Mouse (Mus musculus): ENCODE measurements around the gene Trim12c. TPM values are rescaled to one million over a fixed set of nuclear protein-coding genes. Genes with fewer than 3 reads are reported as not detected.

The Trim12c gene
- total RNA-seq, 2 experiments from 2014 or later = 1.0 to 1.5 TPM

DNA sequence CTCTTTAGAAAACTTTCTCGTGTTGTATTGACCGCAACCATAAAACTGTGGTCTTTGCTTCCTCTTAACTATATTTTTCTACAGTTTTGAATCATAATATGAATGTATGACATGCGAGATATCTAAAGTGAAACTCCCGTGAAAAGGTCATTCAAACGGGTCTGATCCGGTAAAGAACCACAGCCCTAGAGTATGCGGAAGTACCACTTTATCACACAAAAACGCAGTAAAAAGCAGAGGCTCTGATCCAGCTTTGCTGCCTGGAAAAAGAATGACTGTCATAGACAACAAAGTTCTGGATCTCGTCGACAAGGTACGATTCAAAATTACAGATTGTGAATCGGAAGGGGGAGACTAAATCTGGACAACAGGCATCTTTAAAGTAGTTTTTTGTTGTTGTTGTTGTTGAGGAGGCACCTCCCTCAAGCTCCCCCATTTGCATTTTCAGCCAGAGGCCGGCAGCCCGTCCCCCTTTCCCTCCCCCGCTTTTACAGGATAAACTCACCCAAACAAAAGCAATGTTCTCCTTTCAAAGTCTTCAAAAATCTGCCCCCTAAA lies 38.3 kb downstream of the Trim12c start:
- DNase-seq (ENCODE audit: extremely low spot score in 1 of 2, low spot score in 2 of 2) = no peak
- Histone ChIP-seq H3K4me3 (peak overlapping the region; percentile 37), H3K27ac (no peak overlapping the region)
- intact Hi-C loops (cut with DNase I) = no loop called here
- TF ChIP-seq CTCF (IDR thresholded peaks at IDR 0.05) = no peak

DNA sequence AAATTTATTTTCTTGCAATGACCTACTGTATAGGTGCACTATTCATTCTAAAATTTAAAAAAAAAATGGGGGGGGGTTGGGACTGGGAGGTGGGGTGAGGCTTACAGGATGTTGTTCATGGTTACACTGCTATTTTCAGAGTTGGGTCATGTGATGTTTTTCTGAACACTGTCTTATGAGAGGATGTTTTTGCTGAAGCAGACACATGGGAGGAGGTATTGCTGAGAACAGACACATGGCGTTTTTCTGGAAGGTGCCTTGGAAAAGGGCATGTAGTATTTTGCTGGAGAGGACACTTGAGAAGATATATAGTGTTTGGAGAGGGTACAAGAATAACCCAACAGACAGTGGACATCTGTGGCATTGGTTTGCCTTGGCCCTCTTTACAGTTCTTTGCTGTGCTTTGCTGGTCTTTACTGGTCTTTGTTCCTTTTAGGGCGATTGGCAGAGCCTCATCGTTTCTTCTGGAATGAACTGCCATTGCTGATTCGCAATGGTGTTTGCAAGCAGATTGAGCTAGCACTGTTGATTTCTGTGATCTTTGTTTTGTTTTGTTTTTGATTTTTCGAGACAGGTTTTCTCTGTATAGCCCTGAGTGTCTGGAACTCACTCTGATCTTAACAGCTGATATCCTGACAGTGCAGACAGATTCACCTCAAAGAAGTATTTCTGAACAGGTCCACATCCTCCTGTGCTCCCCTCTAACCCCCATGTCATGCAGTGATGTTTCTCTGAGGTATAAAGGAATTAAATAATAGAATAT lies 61.3 kb downstream of the Trim12c start:
- H3K27ac ChIP-seq = no peak overlapping the region
- intact Hi-C loops (cut with DNase I) = no loop called here
- TF ChIP-seq CTCF (IDR thresholded peaks at IDR 0.05) = no peak
- H3K4me3 ChIP-seq = no peak overlapping the region
- no peak for DNase-seq (ENCODE audit: extremely low spot score in 1 of 2, low spot score in 2 of 2)

DNA sequence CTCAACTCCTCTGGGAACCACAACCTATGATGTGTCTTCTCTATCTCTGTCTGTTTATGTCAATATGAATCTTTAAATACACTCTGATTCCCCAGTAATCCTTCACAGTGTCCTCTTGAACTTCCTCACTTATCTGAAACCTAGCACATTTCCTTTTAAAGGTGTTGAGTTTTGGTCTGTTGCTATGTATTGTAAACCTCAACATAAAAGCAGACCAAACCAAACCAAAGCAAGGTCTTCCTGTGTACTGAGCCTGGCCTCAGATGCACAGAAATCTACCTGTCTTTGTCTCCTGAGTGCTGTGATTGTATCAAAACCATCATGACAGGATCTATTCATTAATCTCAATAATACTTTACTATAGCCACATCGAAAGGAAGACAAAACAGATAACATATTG lies 62.5 kb downstream of the Trim12c start:
- DNase-seq (ENCODE audit: extremely low spot score in 1 of 2, low spot score in 2 of 2) = no peak
- intact Hi-C loops (cut with DNase I) = no loop called here
- H3K27ac ChIP-seq = no peak overlapping the region
- TF ChIP-seq CTCF (IDR thresholded peaks at IDR 0.05) = no peak
- H3K4me3 ChIP-seq = no peak overlapping the region

Other genes with a start within 250 kb of the Trim12c start
- not detected for gene Olfr646, start 248.5 kb downstream of the Trim12c start, total RNA-seq (2021)
- not detected for gene Ubqln5, start 223.5 kb downstream of the Trim12c start, total RNA-seq (2021)
- gene Olfr643, start 216.0 kb downstream of the Trim12c start, total RNA-seq (2021) = not detected
- not detected for gene Ubqln3, start 210.1 kb downstream of the Trim12c start, total RNA-seq (2021)
- not detected for gene Ubqlnl, start 202.8 kb downstream of the Trim12c start, total RNA-seq (2021)
- gene Olfm5, start 188.5 kb downstream of the Trim12c start, total RNA-seq (2021) = not detected
- gene Olfr648, start 170.0 kb downstream of the Trim12c start, total RNA-seq (2021) = under 1 TPM; 0.26 to 0.27 TPM
- gene Olfr649, start 157.4 kb downstream of the Trim12c start, total RNA-seq (2021) = not detected
- under 1 TPM; 0.19 to 0.34 TPM for gene Trim6, start 134.6 kb downstream of the Trim12c start, total RNA-seq (2021)
- 1 to 10 TPM; 1.0 to 1.3 TPM for gene Trim34a, start 108.9 kb downstream of the Trim12c start, total RNA-seq (2021)
- gene Trim5, start 65.3 kb downstream of the Trim12c start, total RNA-seq (2021) = under 1 TPM; 0.43 to 0.51 TPM
- gene Trim12a, start 37.9 kb downstream of the Trim12c start, total RNA-seq (2021) = 1 to 10 TPM; 2.2 to 3.2 TPM
- gene Trim34b, start 23.9 kb downstream of the Trim12c start, total RNA-seq (2021) = not detected
- not detected for gene Trim30b, start 16.5 kb upstream of the Trim12c start, total RNA-seq (2021)
- under 1 TPM in 1 of 2 experiments, not detected in 1; 0.19 TPM for gene Trim30c, start 47.5 kb upstream of the Trim12c start, total RNA-seq (2021)
- under 1 TPM; 0.66 to 0.98 TPM for gene Trim30a, start 111.8 kb upstream of the Trim12c start, total RNA-seq (2021)
- gene Trim30d, start 154.5 kb upstream of the Trim12c start, total RNA-seq (2021) = under 1 TPM; 0.36 to 0.40 TPM
- not detected for gene Olfr651, start 196.8 kb upstream of the Trim12c start, total RNA-seq (2021)
- not detected for gene Olfr652, start 207.5 kb upstream of the Trim12c start, total RNA-seq (2021)
- not detected for gene Olfr653, start 224.0 kb upstream of the Trim12c start, total RNA-seq (2021)
- gene Olfr654, start 233.7 kb upstream of the Trim12c start, total RNA-seq (2021) = not detected
- not detected for gene Olfr655, start 248.4 kb upstream of the Trim12c start, total RNA-seq (2021)

Data from left cerebral cortex, adult 2 months (tissue).